Mouse (Mus musculus): ENCODE results near the gene Iglon5.

The Iglon5 gene

GRCm38 (mm10) chr7:43465344-43466098 is 24.4 kb downstream of the Iglon5 start:
- DNase-seq (ENCODE audit: low spot score) = peak; percentile 88

GRCm38 (mm10) chr7:43464864-43465343 is 25.0 kb downstream of the Iglon5 start:
- peak; percentile 12 for DNase-seq (ENCODE audit: low spot score)

GRCm38 (mm10) chr7:43463976-43464375 is 25.9 kb downstream of the Iglon5 start:
- no peak for DNase-seq (ENCODE audit: low spot score)

GRCm38 (mm10) chr7:43462851-43463250 is 27.0 kb downstream of the Iglon5 start, which contains the start of gene Vsig10l:
Vsig10l (plus strand) TSS chr7:43463151.
- no peak for DNase-seq (ENCODE audit: low spot score)

- no peak for DNase-seq (ENCODE audit: low spot score)
Observed at GRCm38 (mm10) chr7:43454371-43454770, 35.5 kb downstream of the Iglon5 start.

GRCm38 (mm10) chr7:43453599-43454355 is 36.1 kb downstream of the Iglon5 start:
- DNase-seq (ENCODE audit: low spot score) = no peak

- peak; percentile 52 for DNase-seq (ENCODE audit: low spot score)
Observed at GRCm38 (mm10) chr7:43452609-43453008, 37.3 kb downstream of the Iglon5 start.

GRCm38 (mm10) chr7:43451726-43452125 is 38.1 kb downstream of the Iglon5 start:
- no peak for DNase-seq (ENCODE audit: low spot score)

- DNase-seq (ENCODE audit: low spot score) = no peak
Observed at GRCm38 (mm10) chr7:43449811-43450210, 40.1 kb downstream of the Iglon5 start.

- DNase-seq (ENCODE audit: low spot score) = no peak
Observed at GRCm38 (mm10) chr7:43448246-43448645, 41.6 kb downstream of the Iglon5 start.

- no peak for DNase-seq (ENCODE audit: low spot score)
Observed at GRCm38 (mm10) chr7:43447801-43448200, 42.1 kb downstream of the Iglon5 start.

GRCm38 (mm10) chr7:43443917-43444293 is 46.0 kb downstream of the Iglon5 start, which contains the start of the genes Etfb and Gm45233:
Etfb (plus strand) TSS chr7:43444083.
Gm45233 (plus strand) TSS chr7:43444128.
- peak; percentile 87 for DNase-seq (ENCODE audit: low spot score)

GRCm38 (mm10) chr7:43443126-43443916 is 46.6 kb downstream of the Iglon5 start:
- DNase-seq (ENCODE audit: low spot score) = peak; percentile 66

- no peak for DNase-seq (ENCODE audit: low spot score)
Observed at GRCm38 (mm10) chr7:43442684-43443083, 47.2 kb downstream of the Iglon5 start.

GRCm38 (mm10) chr7:43441071-43441470 is 48.8 kb downstream of the Iglon5 start:
- DNase-seq (ENCODE audit: low spot score) = no peak

GRCm38 (mm10) chr7:43440482-43440881 is 49.4 kb downstream of the Iglon5 start, which contains the start of gene Cldnd2:
Cldnd2 (plus strand) TSS chr7:43440782.
- no peak for DNase-seq (ENCODE audit: low spot score)

- DNase-seq (ENCODE audit: low spot score) = peak; percentile 63
Observed at GRCm38 (mm10) chr7:43438611-43439010, 51.3 kb downstream of the Iglon5 start.

- DNase-seq (ENCODE audit: low spot score) = peak; percentile 48
Observed at GRCm38 (mm10) chr7:43436341-43437255, 53.3 kb downstream of the Iglon5 start, which contains the start of gene Nkg7. Nkg7 (plus strand) TSS chr7:43437073.

GRCm38 (mm10) chr7:43434676-43435075 is 55.2 kb downstream of the Iglon5 start:
- no peak for DNase-seq (ENCODE audit: low spot score)

- no peak for DNase-seq (ENCODE audit: low spot score)
Observed at GRCm38 (mm10) chr7:43432891-43433290, 57.0 kb downstream of the Iglon5 start.

- DNase-seq (ENCODE audit: low spot score) = no peak
Observed at GRCm38 (mm10) chr7:43429500-43429899, 60.4 kb downstream of the Iglon5 start.

Measured in T-cell, adult 2 months (primary cell).